Mouse (Mus musculus) heart, adult 2 months (tissue): Measurements from ENCODE around the gene Msantd2.

ENCODE experiments used
- CTCF ChIP-seq: fragments of 200-600 bp; IDR thresholded peaks from 2 replicates; pipeline ENCODE4 v1.8.1; 2022; ENCODE audit warnings: antibody characterized with exemption, mild to moderate bottlenecking, moderate library complexity
- EP300 ChIP-seq: fragments of 200-500 bp; IDR thresholded peaks from 2 replicates; pipeline ENCODE4 v1.6.1; 2011; ENCODE audit warnings: low read depth, low read length, control low read depth; ENCODE audit not compliant: insufficient read depth
- POLR2A ChIP-seq: fragments of 200-500 bp; IDR thresholded peaks from 2 replicates; pipeline ENCODE4 v1.6.1; 2011; ENCODE audit warnings: mild to moderate bottlenecking, low read depth, low read length, control low read depth; ENCODE audit not compliant: insufficient read depth

GRCm38 (mm10) chr9:37489446-37490120 lies 464 bp downstream of the Msantd2 start:
- no peak for TF ChIP-seq POLR2A
- no peak for TF ChIP-seq CTCF
- TF ChIP-seq EP300: no peak
